Mouse (Mus musculus) hindbrain, embryonic 12.5 days (tissue): Measurements from ENCODE around the gene Tuba1b. TPM values are rescaled to one million over a fixed set of nuclear protein-coding genes. Genes with fewer than 3 reads are reported as not detected.

Experiments used
- ATAC-seq: fragments of 200-750 bp; cut with Nextera tagmentation; 2 replicates; pipeline ENCODE4 v1.8.0; 2017; ENCODE audit warnings: moderate TSS enrichment; ENCODE audit not compliant: low FRiP score
- H3K27ac ChIP-seq: fragments of 300-500 bp; sonication (generic); 2 replicates; pipeline ENCODE4 v1.5.1; 2016; ENCODE audit warnings: mild to moderate bottlenecking
- H3K27me3 ChIP-seq: fragments of 300-500 bp; sonication (generic); 2 replicates; pipeline ENCODE4 v1.6.1; 2016; ENCODE audit warnings: mild to moderate bottlenecking
- H3K36me3 ChIP-seq: fragments of 300-500 bp; sonication (generic); 2 replicates; pipeline ENCODE4 v1.6.1; 2016; ENCODE audit warnings: mild to moderate bottlenecking
- H3K4me1 ChIP-seq: fragments of 300-500 bp; sonication (generic); 2 replicates; pipeline ENCODE4 v1.6.1; 2016
- H3K4me2 ChIP-seq: fragments of 300-500 bp; sonication (generic); replicated peaks from 2 replicates; pipeline ENCODE4 v1.6.1; 2016; ENCODE audit warnings: mild to moderate bottlenecking
- H3K4me3 ChIP-seq: fragments of 300-500 bp; sonication (generic); 2 replicates; pipeline ENCODE4 v1.5.1; 2016; ENCODE audit warnings: mild to moderate bottlenecking
- H3K9ac ChIP-seq: fragments of 300-500 bp; sonication (generic); 2 replicates; pipeline ENCODE4 v1.6.1; 2016; ENCODE audit warnings: mild to moderate bottlenecking, moderate library complexity
- H3K9me3 ChIP-seq: fragments of 300-500 bp; sonication (generic); replicated peaks from 2 replicates; pipeline ENCODE4 v1.6.1; 2016; ENCODE audit warnings: mild to moderate bottlenecking
- WGBS: fragments of 180-500 bp; shearing (Covaris S2); methylation state at CpG from one replicate; pipeline ENCODE4 v1.1.7; 2016; 5-methylcytosine and 5-hydroxymethylcytosine counted together
- polyA plus RNA-seq: library from polyadenylated mRNA; unstranded; fragments of >200 nt; fragmentation: Nextera tagmentation; extraction: Ambion mirVana; gene quantifications from 2 replicates; pipeline ENCODE4 v1.2.1, GENCODE M21; 2016

The Tuba1b gene
- polyA plus RNA-seq, 1 experiment from 2014 or later: 1,243 TPM

GRCm38 (mm10) chr15:98969372-98970101 lies 35.2 kb upstream of the Tuba1b start:
- peak overlapping the region; percentile 99 for H3K27ac ChIP-seq
- no peak for ATAC-seq
- H3K4me3 ChIP-seq: peak overlapping the region; percentile 13; the same call in 1 of the 2 replicates
- no peaks in the 10 kb centered on the region for H3K9me3 ChIP-seq
- no peaks in the 10 kb centered on the region for H3K27me3 ChIP-seq
- H3K9ac ChIP-seq: peak overlapping the region; percentile 56; the same call in 1 of the 2 replicates
- H3K4me2 ChIP-seq: peak overlapping the region; percentile 46
- no peaks in the 10 kb centered on the region for H3K36me3 ChIP-seq
- H3K4me1 ChIP-seq: peaks cover 54% of the 10 kb centered on the region
- WGBS: 6% methylated on average over 16 of the region's 16 CpGs

GRCm38 (mm10) chr15:98968701-98969371 lies 34.5 kb upstream of the Tuba1b start:
- 4% methylated on average over 12 of the region's 12 CpGs for WGBS
- Histone ChIP-seq H3K27ac (peak overlapping the region; percentile 99), H3K4me1 (peaks cover 54% of the 10 kb centered on the region), H3K36me3 (no peaks in the 10 kb centered on the region), H3K9me3 (no peaks in the 10 kb centered on the region; the same call in 1 of the 2 replicates), H3K4me2 (peak overlapping the region; percentile 46), H3K9ac (peak overlapping the region; percentile 64), H3K27me3 (no peaks in the 10 kb centered on the region), H3K4me3 (0 out of 2 replicates have a peak overlapping the region, but pooled peaks have one; percentile 1)
- peak; percentile 89 for ATAC-seq

- H3K27ac ChIP-seq: no peak overlapping the region
- no peak for ATAC-seq
Observed at GRCm38 (mm10) chr15:98959531-98959930, 25.2 kb upstream of the Tuba1b start.

GRCm38 (mm10) chr15:98958901-98959420 lies 24.6 kb upstream of the Tuba1b start:
- no peak for ATAC-seq
- WGBS: 76% methylated on average over 4 of the region's 4 CpGs
- Histone ChIP-seq H3K4me1 (peaks cover 8% of the 10 kb centered on the region), H3K9ac (no peak overlapping the region), H3K9me3 (no peaks in the 10 kb centered on the region; the same call in 1 of the 2 replicates), H3K4me2 (no peak overlapping the region), H3K27ac (no peak overlapping the region), H3K36me3 (no peaks in the 10 kb centered on the region), H3K27me3 (no peaks in the 10 kb centered on the region), H3K4me3 (no peak overlapping the region)

More at GRCm38 (mm10) chr15:98959531-98959930, 25.2 kb upstream of the Tuba1b start:
- Histone ChIP-seq H3K4me3 (no peak overlapping the region), H3K27me3 (no peaks in the 10 kb centered on the region), H3K9me3 (no peaks in the 10 kb centered on the region; the same call in 1 of the 2 replicates), H3K36me3 (no peaks in the 10 kb centered on the region), H3K4me1 (peaks cover 8% of the 10 kb centered on the region), H3K4me2 (no peak overlapping the region), H3K9ac (no peak overlapping the region)
- 75% methylated on average over 3 of the region's 3 CpGs for WGBS

- Histone ChIP-seq H3K9ac (no peak overlapping the region), H3K4me1 (peaks cover 8% of the 10 kb centered on the region), H3K36me3 (no peaks in the 10 kb centered on the region), H3K4me2 (no peak overlapping the region), H3K9me3 (no peaks in the 10 kb centered on the region), H3K27ac (no peak overlapping the region), H3K27me3 (no peaks in the 10 kb centered on the region), H3K4me3 (no peak overlapping the region)
- ATAC-seq: no peak
- WGBS: 83% methylated on average over 5 of the region's 5 CpGs
Observed at GRCm38 (mm10) chr15:98957475-98957874, 23.1 kb upstream of the Tuba1b start.

GRCm38 (mm10) chr15:98956000-98956399 lies 21.6 kb upstream of the Tuba1b start:
- H3K36me3 ChIP-seq: peaks cover 2% of the 10 kb centered on the region
- H3K27ac ChIP-seq: peak overlapping the region; percentile 100
- 79% methylated on average over 4 of the region's 4 CpGs for WGBS
- peak overlapping the region; percentile 54; the same call in 1 of the 2 replicates for H3K9ac ChIP-seq
- H3K4me2 ChIP-seq: peak overlapping the region; percentile 67
- H3K4me3 ChIP-seq: no peak overlapping the region
- H3K27me3 ChIP-seq: no peaks in the 10 kb centered on the region
- ATAC-seq: no peak
- peaks cover 8% of the 10 kb centered on the region for H3K4me1 ChIP-seq
- no peaks in the 10 kb centered on the region for H3K9me3 ChIP-seq

- Histone ChIP-seq H3K27me3 (no peaks in the 10 kb centered on the region), H3K9ac (peak overlapping the region; percentile 100), H3K36me3 (peaks cover 4% of the 10 kb centered on the region), H3K27ac (peak overlapping the region; percentile 100), H3K9me3 (no peaks in the 10 kb centered on the region), H3K4me1 (peaks cover 8% of the 10 kb centered on the region), H3K4me2 (peak overlapping the region; percentile 67), H3K4me3 (peak overlapping the region; percentile 90)
- 59% methylated on average over 4 of the region's 4 CpGs for WGBS
- ATAC-seq: no peak
Observed at GRCm38 (mm10) chr15:98955324-98955723, 21.0 kb upstream of the Tuba1b start.

- Histone ChIP-seq H3K27ac (peak overlapping the region; percentile 100), H3K4me3 (peak overlapping the region; percentile 90), H3K9me3 (no peaks in the 10 kb centered on the region), H3K4me2 (peak overlapping the region; percentile 67), H3K4me1 (peaks cover 8% of the 10 kb centered on the region), H3K9ac (peak overlapping the region; percentile 100), H3K36me3 (peaks cover 6% of the 10 kb centered on the region), H3K27me3 (no peaks in the 10 kb centered on the region)
- ATAC-seq: peak; percentile 47; the same call in 1 of the 2 replicates
- 7% methylated on average over 14 of the region's 14 CpGs for WGBS
Observed at GRCm38 (mm10) chr15:98954425-98955253, 20.3 kb upstream of the Tuba1b start.

- no peaks in the 10 kb centered on the region for H3K27me3 ChIP-seq
- H3K27ac ChIP-seq: peak within 1 kb of the TSS; percentile 100
- 2% methylated on average over 28 of the region's 28 CpGs for WGBS
- H3K4me2 ChIP-seq: peak within 1 kb of the TSS; percentile 67
- peaks cover 10% of the 10 kb centered on the region for H3K36me3 ChIP-seq
- peak within 1 kb of the TSS; percentile 90 for H3K4me3 ChIP-seq
- no peaks in the 10 kb centered on the region for H3K9me3 ChIP-seq
- ATAC-seq: peak; percentile 96
- H3K9ac ChIP-seq: peak within 1 kb of the TSS; percentile 100
- peaks cover 8% of the 10 kb centered on the region for H3K4me1 ChIP-seq
Observed at GRCm38 (mm10) chr15:98953401-98954356, 19.3 kb upstream of the Tuba1b start, which contains the start of the genes Gm49450 and Tuba1a. Gm49450 (minus strand) TSS chr15:98953551. Tuba1a (minus strand) TSS chr15:98953703.

GRCm38 (mm10) chr15:98952751-98953400 lies 18.5 kb upstream of the Tuba1b start:
- Histone ChIP-seq H3K9ac (peak overlapping the region; percentile 100), H3K4me1 (peaks cover 9% of the 10 kb centered on the region), H3K4me3 (peak overlapping the region; percentile 90), H3K27ac (peak overlapping the region; percentile 100), H3K36me3 (peaks cover 10% of the 10 kb centered on the region), H3K27me3 (no peaks in the 10 kb centered on the region), H3K4me2 (peak overlapping the region; percentile 67), H3K9me3 (no peaks in the 10 kb centered on the region)
- ATAC-seq: peak; percentile 50
- WGBS: under 1% methylated on average over 41 of the region's 41 CpGs
